10 mouse cellular contexts compared by ENCODE assay signal in genomic region chr8:122437708-122438331, GRCm38 (mm10). TPM values are rescaled to one million over a fixed set of nuclear protein-coding genes. Genes with fewer than 3 reads are reported as not detected.
A peak's percentile ranks its signal among the peaks of the same experiment; 100 is the strongest.
DNase-seq lines count a peak whose midpoint lies in the region; ATAC-seq and TF ChIP-seq lines count a peak whose summit lies in the region.
"Had no signal": no experiment of that assay in that cellular context is flagged by ENCODE, and none has a peak within 500 bp of the region (broad histone marks: within the 10 kb centered on the region; RNA-seq: fewer than 3 reads in every experiment).

No protein-coding gene starts in this region.

- H3K9ac ChIP-seq in forebrain, embryonic 12.5 days: no peak overlapping the region
- no peak overlapping the region for H3K9ac ChIP-seq in forebrain, embryonic 11.5 days (ENCODE audit: low read length)
- no peak overlapping the region for H3K9ac ChIP-seq in stomach, embryonic 14.5 days (replicated peaks; ENCODE audit: low read depth, low read length)
- H3K9ac ChIP-seq in stomach, postnatal 0 days (ENCODE audit: low read length): no peak overlapping the region
- no peak overlapping the region for H3K9ac ChIP-seq in liver, postnatal 0 days (replicated peaks)

- no peak for TF ChIP-seq EP300 in stomach, postnatal 0 days (optimal IDR thresholded peaks at IDR 0.05)
- TF ChIP-seq EP300 in liver, postnatal 0 days (IDR thresholded peaks at IDR 0.05; ENCODE audit: low read depth): no peak

- 93% methylated on average over 13 of the region's 13 CpGs for whole genome bisulfite sequencing in forebrain, embryonic 12.5 days
- 94% methylated on average over 13 of the region's 13 CpGs for WGBS in forebrain, embryonic 11.5 days
- 80% methylated on average over 13 of the region's 13 CpGs for WGBS in stomach, embryonic 14.5 days
- WGBS in stomach, postnatal 0 days: 89% methylated on average over 13 of the region's 13 CpGs
- 78% methylated on average over 13 of the region's 13 CpGs for WGBS in liver, postnatal 0 days (ENCODE audit: insufficient replicate concordance)

- H3K4me1 ChIP-seq in forebrain, embryonic 12.5 days: peaks cover 16% of the 10 kb centered on the region
- peaks cover 5% of the 10 kb centered on the region; the same call in 1 of the 2 replicates for H3K4me1 ChIP-seq in forebrain, embryonic 11.5 days (replicated peaks; ENCODE audit: control insufficient read depth, insufficient read depth, low read length)
- peaks cover 18% of the 10 kb centered on the region for H3K4me1 ChIP-seq in stomach, embryonic 14.5 days (ENCODE audit: control insufficient read depth, insufficient read depth, low read length)
- H3K4me1 ChIP-seq in stomach, postnatal 0 days (replicated peaks; ENCODE audit: control insufficient read depth, insufficient read depth): no peaks in the 10 kb centered on the region
- peaks cover 16% of the 10 kb centered on the region for H3K4me1 ChIP-seq in liver, postnatal 0 days (ENCODE audit: insufficient read depth)

- H3K9me3 ChIP-seq in forebrain, embryonic 12.5 days: peaks cover 4% of the 10 kb centered on the region; the same call in 1 of the 2 replicates
- no peaks in the 10 kb centered on the region for H3K9me3 ChIP-seq in forebrain, embryonic 11.5 days (ENCODE audit: control insufficient read depth, low read length)
- H3K9me3 ChIP-seq in stomach, embryonic 14.5 days (ENCODE audit: control insufficient read depth, low read depth, low read length): no peaks in the 10 kb centered on the region
- no peaks in the 10 kb centered on the region for H3K9me3 ChIP-seq in stomach, postnatal 0 days (ENCODE audit: control insufficient read depth, low read length)
- H3K9me3 ChIP-seq in liver, postnatal 0 days (ENCODE audit: low read length): no peaks in the 10 kb centered on the region

- no peak overlapping the region for H3K4me2 ChIP-seq in forebrain, embryonic 12.5 days
- no peak overlapping the region for H3K4me2 ChIP-seq in forebrain, embryonic 11.5 days (ENCODE audit: low read depth, low read length, severe bottlenecking)
- peak overlapping the region; percentile 14; the same call in 1 of the 2 replicates for H3K4me2 ChIP-seq in stomach, embryonic 14.5 days (replicated peaks; ENCODE audit: low read depth, low read length)
- H3K4me2 ChIP-seq in stomach, postnatal 0 days (replicated peaks; ENCODE audit: low read depth): no peak overlapping the region
- H3K4me2 ChIP-seq in liver, postnatal 0 days (ENCODE audit: low read depth, low read length): peak overlapping the region; percentile 44

- DNase-seq in forebrain, embryonic 11.5 days (ENCODE audit: low spot score): no peak
- DNase-seq in stomach, postnatal 0 days (ENCODE audit: low spot score): no peak
- no peak for DNase-seq in liver, postnatal 0 days
- DNase-seq in frontal cortex, postnatal 25 days (ENCODE audit: low spot score in 2 of 2): no peak
- no peak for DNase-seq in urinary bladder, postnatal 36 days (ENCODE audit: low spot score in 2 of 2)
- no peak for DNase-seq in cerebellum, postnatal 25 days
- DNase-seq: cerebellum, postnatal 36 days; left cerebral cortex, postnatal 4 days had no signal

- 0 out of 2 replicates have a peak overlapping the region, but pooled peaks have one; percentile 5 for H3K27ac ChIP-seq in forebrain, embryonic 12.5 days
- no peak overlapping the region for H3K27ac ChIP-seq in forebrain, embryonic 11.5 days (ENCODE audit: low read depth, low read length)
- peak overlapping the region; percentile 84 for H3K27ac ChIP-seq in stomach, embryonic 14.5 days (ENCODE audit: low read length)
- H3K27ac ChIP-seq in stomach, postnatal 0 days (replicated peaks): no peak overlapping the region
- H3K27ac ChIP-seq in liver, postnatal 0 days (ENCODE audit: low read depth): peak overlapping the region; percentile 31

- H3K27me3 ChIP-seq in forebrain, embryonic 12.5 days: peaks cover 1% of the 10 kb centered on the region; the same call in 1 of the 2 replicates
- no peaks in the 10 kb centered on the region for H3K27me3 ChIP-seq in forebrain, embryonic 11.5 days (ENCODE audit: control insufficient read depth, insufficient read depth, low read length)
- H3K27me3 ChIP-seq in stomach, embryonic 14.5 days (ENCODE audit: control insufficient read depth, insufficient read depth, low read length): no peaks in the 10 kb centered on the region
- no peaks in the 10 kb centered on the region for H3K27me3 ChIP-seq in stomach, postnatal 0 days (ENCODE audit: control insufficient read depth, insufficient read depth, low read length)
- H3K27me3 ChIP-seq in liver, postnatal 0 days (ENCODE audit: insufficient read depth, low read length): no peaks in the 10 kb centered on the region

- H3K36me3 ChIP-seq in forebrain, embryonic 12.5 days (replicated peaks): peaks cover 62% of the 10 kb centered on the region
- H3K36me3 ChIP-seq in forebrain, embryonic 11.5 days (ENCODE audit: control insufficient read depth, insufficient read depth, low read length): no peaks in the 10 kb centered on the region; the same call in 1 of the 2 replicates
- H3K36me3 ChIP-seq in stomach, embryonic 14.5 days (ENCODE audit: control insufficient read depth, insufficient read depth, low read length): peaks cover 14% of the 10 kb centered on the region
- H3K36me3 ChIP-seq in stomach, postnatal 0 days (ENCODE audit: control insufficient read depth, insufficient read depth, low read length): peaks cover 12% of the 10 kb centered on the region; the same call in 1 of the 2 replicates
- H3K36me3 ChIP-seq in liver, postnatal 0 days (replicated peaks; ENCODE audit: insufficient read depth, low read length): peaks cover 26% of the 10 kb centered on the region

- TF ChIP-seq CTCF in stomach, postnatal 0 days (IDR thresholded peaks at IDR 0.05; ENCODE audit: low read depth): no peak
- TF ChIP-seq CTCF in liver, postnatal 0 days (IDR thresholded peaks at IDR 0.05; ENCODE audit: low read depth): no peak

- no peak for ATAC-seq in forebrain, embryonic 12.5 days (ENCODE audit: low FRiP score)
- ATAC-seq in forebrain, embryonic 11.5 days (replicated peaks; ENCODE audit: low FRiP score): no peak
- peak; percentile 47; the same call in 1 of the 2 replicates for ATAC-seq in stomach, embryonic 14.5 days (ENCODE audit: insufficient number of reproducible peaks, insufficient read depth, low FRiP score, low read depth)
- ATAC-seq in stomach, postnatal 0 days (ENCODE audit: low FRiP score, low TSS enrichment): no peak; the same call in 1 of the 2 replicates
- peak; percentile 12; the same call in 1 of the 2 replicates for ATAC-seq in liver, postnatal 0 days

- H3K4me3 ChIP-seq in forebrain, embryonic 12.5 days (replicated peaks): no peak overlapping the region
- no peak overlapping the region for H3K4me3 ChIP-seq in forebrain, embryonic 11.5 days (ENCODE audit: low read depth, low read length)
- no peak overlapping the region for H3K4me3 ChIP-seq in stomach, embryonic 14.5 days (ENCODE audit: low read depth, low read length)
- H3K4me3 ChIP-seq in stomach, postnatal 0 days (ENCODE audit: low read depth, low read length): no peak overlapping the region
- H3K4me3 ChIP-seq in liver, postnatal 0 days (ENCODE audit: low read depth, low read length): peak overlapping the region; percentile 19; the same call in 1 of the 2 replicates

RNA-seq across cellular contexts. Expression of gene Cyba, which starts 5.1 kb away (rescaled TPM):
- polyA plus RNA-seq in forebrain, embryonic 12.5 days (2016; fragmentation: Nextera tagmentation; extraction: Ambion mirVana): 37.8 and 42.6 TPM in 2 replicates
- polyA plus RNA-seq in forebrain, embryonic 11.5 days (2014; fragmentation: Nextera tagmentation; extraction: Ambion mirVana): 52.3 and 58.2 TPM in 2 replicates
- polyA plus RNA-seq in stomach, embryonic 14.5 days (2014; fragmentation: Nextera tagmentation; extraction: Ambion mirVana): 202 and 217 TPM in 2 replicates
- polyA plus RNA-seq in stomach, postnatal 0 days (2015; fragmentation: Nextera tagmentation; extraction: Ambion mirVana): 250 and 267 TPM in 2 replicates
- polyA plus RNA-seq in liver, postnatal 0 days (2015; fragmentation: Nextera tagmentation; extraction: Ambion mirVana): 211 and 220 TPM in 2 replicates

RNA-seq across cellular contexts. Expression of gene Mvd, which starts 5.4 kb away (rescaled TPM):
- polyA plus RNA-seq in forebrain, embryonic 12.5 days (2016; fragmentation: Nextera tagmentation; extraction: Ambion mirVana): 39.3 and 42.6 TPM in 2 replicates
- 47.4 and 50.3 TPM in 2 replicates for polyA plus RNA-seq in forebrain, embryonic 11.5 days (2014; fragmentation: Nextera tagmentation; extraction: Ambion mirVana)
- polyA plus RNA-seq in stomach, embryonic 14.5 days (2014; fragmentation: Nextera tagmentation; extraction: Ambion mirVana): 38.3 and 42.1 TPM in 2 replicates
- polyA plus RNA-seq in stomach, postnatal 0 days (2015; fragmentation: Nextera tagmentation; extraction: Ambion mirVana): 34.6 and 35.7 TPM in 2 replicates
- polyA plus RNA-seq in liver, postnatal 0 days (2015; fragmentation: Nextera tagmentation; extraction: Ambion mirVana): 4.9 and 5.8 TPM in 2 replicates

RNA-seq across cellular contexts. Expression of gene Il17c, which starts 16.0 kb away (rescaled TPM):
- polyA plus RNA-seq in forebrain, embryonic 12.5 days (2016; fragmentation: Nextera tagmentation; extraction: Ambion mirVana): not detected in 2 replicates
- polyA plus RNA-seq in forebrain, embryonic 11.5 days (2014; fragmentation: Nextera tagmentation; extraction: Ambion mirVana): not detected in 2 replicates
- polyA plus RNA-seq in stomach, embryonic 14.5 days (2014; fragmentation: Nextera tagmentation; extraction: Ambion mirVana): 0.36 TPM in 1 of 2 replicates, not detected in the other
- 0.15 and 0.32 TPM in 2 replicates for polyA plus RNA-seq in stomach, postnatal 0 days (2015; fragmentation: Nextera tagmentation; extraction: Ambion mirVana)
- polyA plus RNA-seq in liver, postnatal 0 days (2015; fragmentation: Nextera tagmentation; extraction: Ambion mirVana): not detected in 2 replicates

RNA-seq across cellular contexts. Expression of gene Snai3, which starts 22.7 kb away (rescaled TPM):
- polyA plus RNA-seq in forebrain, embryonic 12.5 days (2016; fragmentation: Nextera tagmentation; extraction: Ambion mirVana): 0.15 TPM in 1 of 2 replicates, not detected in the other
- 0.37 TPM in 1 of 2 replicates, not detected in the other for polyA plus RNA-seq in forebrain, embryonic 11.5 days (2014; fragmentation: Nextera tagmentation; extraction: Ambion mirVana)
- polyA plus RNA-seq in stomach, embryonic 14.5 days (2014; fragmentation: Nextera tagmentation; extraction: Ambion mirVana): 0.39 and 0.46 TPM in 2 replicates
- polyA plus RNA-seq in stomach, postnatal 0 days (2015; fragmentation: Nextera tagmentation; extraction: Ambion mirVana): 1.4 and 1.6 TPM in 2 replicates
- 1.4 and 3.4 TPM in 2 replicates for polyA plus RNA-seq in liver, postnatal 0 days (2015; fragmentation: Nextera tagmentation; extraction: Ambion mirVana)

RNA-seq across cellular contexts. Expression of gene Rnf166, which starts 38.0 kb away (rescaled TPM):
- 35.1 and 35.4 TPM in 2 replicates for polyA plus RNA-seq in forebrain, embryonic 12.5 days (2016; fragmentation: Nextera tagmentation; extraction: Ambion mirVana)
- polyA plus RNA-seq in forebrain, embryonic 11.5 days (2014; fragmentation: Nextera tagmentation; extraction: Ambion mirVana): 31.2 and 36.0 TPM in 2 replicates
- polyA plus RNA-seq in stomach, embryonic 14.5 days (2014; fragmentation: Nextera tagmentation; extraction: Ambion mirVana): 31.5 and 34.3 TPM in 2 replicates
- polyA plus RNA-seq in stomach, postnatal 0 days (2015; fragmentation: Nextera tagmentation; extraction: Ambion mirVana): 31.2 and 32.2 TPM in 2 replicates
- 18.5 and 18.9 TPM in 2 replicates for polyA plus RNA-seq in liver, postnatal 0 days (2015; fragmentation: Nextera tagmentation; extraction: Ambion mirVana)

Comparison
In these comparisons a context has a peak if more than half of its experiments do, and no peak if none do; other contexts are left out.
1. ATAC-seq: peak in stomach, embryonic 14.5 days (single experiment) and liver, postnatal 0 days (single experiment); none in forebrain, embryonic 12.5 days (single experiment), forebrain, embryonic 11.5 days (single experiment) and stomach, postnatal 0 days (single experiment).
2. H3K27ac ChIP-seq: peak in forebrain, embryonic 12.5 days (single experiment), stomach, embryonic 14.5 days (single experiment) and liver, postnatal 0 days (single experiment); none in forebrain, embryonic 11.5 days (single experiment) and stomach, postnatal 0 days (single experiment).
3. H3K4me2 ChIP-seq: peak in stomach, embryonic 14.5 days (single experiment) and liver, postnatal 0 days (single experiment); none in forebrain, embryonic 12.5 days (single experiment), forebrain, embryonic 11.5 days (single experiment) and stomach, postnatal 0 days (single experiment).